Mouse (Mus musculus): ENCODE data around the gene Fntb.

Fntb gene

GRCm38 (mm10) chr12:76961052-76961931, 195.9 kb downstream of the Fntb start:
- no peak for DNase-seq (ENCODE audit: low spot score)

GRCm38 (mm10) chr12:76961932-76962891, 196.8 kb downstream of the Fntb start, which contains the start of gene Max:
TSS of gene Max (minus strand) at chr12:76962201.
- DNase-seq (ENCODE audit: low spot score) = peak; percentile 93

- no peak for DNase-seq (ENCODE audit: low spot score)
These were observed 199.7 kb downstream of the Fntb start for GRCm38 (mm10) chr12:76965089-76965488.

- DNase-seq (ENCODE audit: low spot score) = no peak
These were observed 200.5 kb downstream of the Fntb start for GRCm38 (mm10) chr12:76965876-76966275.
